Mouse (Mus musculus) thymus, adult 2 months (tissue): Measurements from ENCODE around the gene Pdpr. TPM values are rescaled to one million over a fixed set of nuclear protein-coding genes. Genes with fewer than 3 reads are reported as not detected.
"Not testable (repeated sequence)": the region's sequence is repeated elsewhere in the genome, so short reads cannot be mapped to it uniquely, and the experiment has no call there.

Experiments
- DNase-seq: peaks from one replicate; pipeline ENCODE4 v3.0.0; 2021
- H3K27ac ChIP-seq: fragments of 200-500 bp; 2 replicates; pipeline ENCODE4 v1.5.1; 2012; ENCODE audit warnings: low read length, control low read depth; ENCODE audit not compliant: control insufficient read depth, insufficient read depth
- H3K27me3 ChIP-seq: fragments of 200-500 bp; 2 replicates; pipeline ENCODE4 v1.6.1; 2012; ENCODE audit warnings: mild to moderate bottlenecking, low read length, moderate library complexity, mixed read lengths; ENCODE audit not compliant: control insufficient read depth, insufficient read depth
- H3K36me3 ChIP-seq: fragments of 200-500 bp; 2 replicates; pipeline ENCODE4 v1.6.1; 2012; ENCODE audit warnings: mild to moderate bottlenecking, low read length, moderate library complexity; ENCODE audit not compliant: control insufficient read depth, insufficient read depth
- H3K4me1 ChIP-seq: fragments of 200-500 bp; replicated peaks from 2 replicates; pipeline ENCODE4 v1.6.1; 2012; ENCODE audit warnings: low read length; ENCODE audit not compliant: control insufficient read depth, insufficient read depth
- H3K4me3 ChIP-seq: fragments of 200-500 bp; 2 replicates; pipeline ENCODE4 v1.5.1; 2012; ENCODE audit warnings: mild to moderate bottlenecking, low read length, control low read depth, moderate library complexity; ENCODE audit not compliant: control insufficient read depth, insufficient read depth
- CTCF ChIP-seq: fragments of 200-500 bp; IDR thresholded peaks from 2 replicates; pipeline ENCODE4 v1.5.1; 2012; ENCODE audit warnings: mild to moderate bottlenecking, control low read depth, low read length, moderate library complexity, borderline replicate concordance; ENCODE audit not compliant: control insufficient read depth, poor library complexity, insufficient read depth; ENCODE audit errors: extremely low read depth
- POLR2A ChIP-seq: fragments of 200-500 bp; IDR thresholded peaks from 2 replicates; pipeline ENCODE4 v1.6.1; 2012; ENCODE audit warnings: mild to moderate bottlenecking, low read length, control low read depth, moderate library complexity; ENCODE audit not compliant: control insufficient read depth, poor library complexity, insufficient read depth; ENCODE audit errors: extremely low read depth
- WGBS: fragments of 180-500 bp; shearing (Covaris S2); methylation state at CpG from one replicate; pipeline ENCODE4 v1.1.7; 2018; 5-methylcytosine and 5-hydroxymethylcytosine counted together
- polyA plus RNA-seq: library from polyadenylated mRNA; depleted of rRNA; stranded (reverse); fragments of >200 nt; gene quantifications from 2 replicates; pipeline ENCODE4 v1.2.3, GENCODE M21; 2012

Pdpr gene
- polyA plus RNA-seq, 1 experiment: 19.8 TPM

DNA sequence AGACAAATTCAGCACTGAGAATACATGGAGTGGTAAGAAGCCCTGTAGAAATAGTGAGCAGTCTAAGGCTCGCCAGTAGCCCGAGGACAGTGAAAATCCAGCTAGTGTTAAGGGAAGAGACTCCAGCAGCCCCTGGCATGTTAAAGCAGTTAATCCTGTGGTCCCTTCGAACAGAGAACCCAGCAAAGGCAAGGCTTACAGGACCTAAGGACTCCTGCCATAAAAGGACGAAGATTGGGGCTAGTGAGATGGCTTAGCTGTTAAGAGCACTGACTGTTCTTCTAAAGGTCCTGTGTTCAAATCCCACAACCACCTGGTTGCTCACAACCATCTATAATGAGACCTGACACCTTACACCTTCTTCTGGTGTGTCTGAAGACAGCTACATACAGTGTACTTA, 28.1 kb upstream of the Pdpr start:
- DNase-seq: no peak
- WGBS: 71% methylated on average over 4 of the region's 4 CpGs
- no peaks in the 10 kb centered on the region for H3K27me3 ChIP-seq
- no peaks in the 10 kb centered on the region for H3K36me3 ChIP-seq
- no peak for TF ChIP-seq CTCF
- no peak for TF ChIP-seq POLR2A
- H3K27ac ChIP-seq: no peak overlapping the region
- no peak overlapping the region for H3K4me3 ChIP-seq
- peaks cover 7% of the 10 kb centered on the region; the same call in 1 of the 2 replicates for H3K4me1 ChIP-seq

DNA sequence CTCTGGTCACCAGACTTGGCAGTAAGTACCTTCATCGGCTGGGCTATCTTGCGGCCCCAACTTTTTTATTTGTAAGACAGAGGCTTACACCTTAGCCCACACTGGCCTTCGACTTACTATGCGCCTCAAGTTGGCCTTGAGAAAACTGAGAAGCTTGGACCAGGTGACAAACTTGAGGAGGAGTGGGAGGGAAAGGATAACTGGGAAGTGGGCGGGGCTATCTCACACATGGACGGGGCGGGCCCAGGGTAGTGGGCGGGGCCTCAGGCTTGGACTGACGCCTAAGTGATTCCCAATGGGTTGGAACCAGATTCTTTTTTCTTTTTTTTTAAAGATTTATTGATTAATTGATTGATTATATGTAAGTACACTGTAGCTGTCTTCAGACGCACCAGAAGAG, 27.0 kb upstream of the Pdpr start:
- no peaks in the 10 kb centered on the region for H3K27me3 ChIP-seq
- no peak for DNase-seq
- H3K27ac ChIP-seq: no peak overlapping the region
- WGBS: 61% methylated on average over 10 of the region's 10 CpGs
- H3K36me3 ChIP-seq: no peaks in the 10 kb centered on the region
- no peak for TF ChIP-seq POLR2A
- no peak for TF ChIP-seq CTCF
- no peak overlapping the region for H3K4me3 ChIP-seq
- H3K4me1 ChIP-seq: 0 out of 2 replicates have a peak, but pooled peaks cover 2% of the 10 kb centered on the region

DNA sequence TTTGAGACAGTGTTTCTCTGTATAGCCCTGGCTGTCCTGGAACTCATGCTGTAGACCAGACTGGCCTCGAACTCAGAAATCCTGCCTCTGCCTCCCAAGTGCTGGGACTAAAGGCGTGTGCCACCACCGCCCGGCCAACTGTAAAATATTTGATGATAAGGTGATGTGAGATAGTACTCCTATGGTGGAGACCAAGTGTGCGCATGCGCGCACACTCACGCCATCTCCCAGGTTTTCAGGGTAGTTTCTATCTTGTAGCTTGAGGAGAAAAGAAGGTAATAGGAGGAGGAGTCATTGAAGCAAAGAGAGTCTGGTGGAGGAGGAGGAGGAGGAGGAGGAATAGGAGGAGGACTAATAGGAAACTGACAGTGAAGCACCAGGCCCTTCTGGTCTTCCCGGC, 25.8 kb upstream of the Pdpr start:
- not testable (repeated sequence) for H3K4me1 ChIP-seq, H3K27ac ChIP-seq, H3K36me3 ChIP-seq, H3K27me3 ChIP-seq, DNase-seq, H3K4me3 ChIP-seq
- 97% methylated on average over 9 of the region's 9 CpGs for WGBS

DNA sequence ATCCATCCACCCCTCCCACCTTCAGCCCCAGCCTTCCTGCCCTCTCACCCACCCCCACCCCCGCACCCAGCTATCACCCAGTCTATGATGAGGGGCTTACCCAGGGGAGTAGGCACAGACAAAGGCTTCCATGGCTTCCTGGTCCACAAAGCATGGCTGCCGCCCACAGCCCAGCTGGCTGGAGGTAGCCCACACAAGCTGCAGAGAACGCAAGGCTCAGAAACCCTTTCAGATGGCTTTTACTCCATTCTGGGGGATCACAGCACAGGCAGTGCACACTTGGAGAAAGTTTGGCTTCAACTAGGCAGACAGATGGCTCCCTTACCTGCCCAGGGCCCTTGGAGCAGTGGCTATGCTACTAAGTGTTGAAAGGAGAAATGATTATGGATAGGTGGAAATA, 18.5 kb upstream of the Pdpr start:
- H3K4me3 ChIP-seq: no peak overlapping the region
- 88% methylated on average over 3 of the region's 3 CpGs for WGBS
- no peaks in the 10 kb centered on the region for H3K36me3 ChIP-seq
- no peaks in the 10 kb centered on the region for H3K4me1 ChIP-seq
- no peaks in the 10 kb centered on the region for H3K27me3 ChIP-seq
- no peak for DNase-seq
- no peak for TF ChIP-seq POLR2A
- TF ChIP-seq CTCF: no peak
- H3K27ac ChIP-seq: no peak overlapping the region

DNA sequence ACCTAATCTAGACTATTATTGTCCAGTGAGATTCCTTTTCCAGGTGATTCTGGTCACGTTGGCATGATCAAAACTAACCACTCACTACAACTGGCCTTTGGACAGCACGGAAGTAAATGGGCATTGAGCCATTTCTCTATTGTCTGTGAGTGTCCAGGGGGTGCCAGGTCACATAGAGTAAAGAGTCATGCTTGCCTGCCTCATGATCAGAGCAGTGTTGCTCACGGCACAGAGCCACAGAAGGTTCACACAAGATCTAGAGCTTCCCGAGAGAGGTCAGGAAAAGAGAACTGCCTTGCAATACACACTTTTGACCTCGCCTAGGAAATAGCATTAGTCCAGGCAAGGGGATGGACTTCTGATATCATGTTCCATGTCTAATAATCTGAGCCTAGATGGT, 15.0 kb upstream of the Pdpr start:
- H3K4me3 ChIP-seq: no peak overlapping the region

DNA sequence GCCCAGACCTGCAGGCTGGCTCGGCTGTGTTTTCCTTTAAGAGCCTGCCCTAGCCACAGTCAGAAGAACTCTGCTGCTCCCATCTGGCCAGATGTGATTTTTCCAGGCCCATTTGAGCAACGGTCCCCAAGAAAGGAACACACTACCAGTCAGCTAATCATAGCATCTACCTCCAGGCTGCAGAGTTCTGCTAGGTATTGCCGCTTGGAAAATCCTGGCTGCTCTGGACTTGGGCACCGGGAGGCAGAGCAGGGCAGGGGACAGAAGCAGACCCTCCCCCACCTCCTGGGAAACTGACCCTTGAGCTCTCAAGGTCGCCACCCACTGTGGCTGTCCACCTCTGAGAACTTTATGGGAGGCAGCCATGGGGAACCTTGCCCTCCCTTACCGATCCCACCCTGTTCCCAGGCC, 14.6 kb upstream of the Pdpr start:
- DNase-seq: no peak
- Histone ChIP-seq H3K27me3 (no peaks in the 10 kb centered on the region), H3K4me1 (no peaks in the 10 kb centered on the region), H3K27ac (no peak overlapping the region), H3K36me3 (no peaks in the 10 kb centered on the region), H3K4me3 (no peak overlapping the region)
- WGBS: 62% methylated on average over 6 of the region's 6 CpGs
- TF ChIP-seq POLR2A: no peak
- no peak for TF ChIP-seq CTCF

More for the DNA sequence above, 15.0 kb upstream of the Pdpr start:
- H3K27ac ChIP-seq: no peak overlapping the region
- WGBS: 86% methylated on average over 5 of the region's 5 CpGs
- H3K27me3 ChIP-seq: no peaks in the 10 kb centered on the region
- H3K36me3 ChIP-seq: no peaks in the 10 kb centered on the region
- no peak for DNase-seq
- no peak for TF ChIP-seq CTCF
- TF ChIP-seq POLR2A: no peak
- no peaks in the 10 kb centered on the region for H3K4me1 ChIP-seq

DNA sequence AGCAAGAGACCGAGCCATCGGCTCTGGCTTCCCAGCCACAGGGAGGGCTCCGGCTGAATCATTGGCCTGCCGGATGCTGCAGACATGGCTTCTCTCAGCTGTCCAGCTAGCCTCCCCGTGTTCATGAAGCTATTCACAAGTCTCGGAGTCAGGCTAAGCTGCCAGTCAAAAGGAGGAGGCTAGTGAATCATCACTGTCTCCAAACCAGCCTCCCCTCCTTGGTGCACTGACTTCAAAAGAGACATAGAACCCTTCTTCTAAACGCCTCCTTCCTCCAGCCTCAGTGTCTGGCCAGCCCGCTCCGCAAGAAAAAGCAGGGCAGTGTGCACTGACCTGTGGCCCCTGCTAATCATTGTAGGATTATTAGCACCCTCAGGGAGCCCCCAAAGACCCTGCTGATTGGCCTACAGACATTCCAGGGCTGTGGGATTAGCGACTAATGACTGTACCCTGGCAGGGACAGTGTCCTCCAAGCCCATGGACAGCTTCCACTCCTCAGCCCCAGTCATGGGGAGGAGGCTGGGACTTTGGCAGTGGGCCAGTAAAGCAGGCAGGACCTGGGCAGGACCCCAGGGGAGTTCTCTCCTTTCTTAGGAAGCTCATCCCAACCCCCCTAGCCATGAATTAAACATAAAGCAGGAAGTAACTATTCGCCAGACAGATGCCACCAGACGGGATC, 12.7 kb upstream of the Pdpr start:
- no peaks in the 10 kb centered on the region for H3K36me3 ChIP-seq
- 76% methylated on average over 12 of the region's 12 CpGs for WGBS
- no peak overlapping the region for H3K27ac ChIP-seq
- H3K4me1 ChIP-seq: no peaks in the 10 kb centered on the region
- no peak for DNase-seq
- no peak for TF ChIP-seq POLR2A
- no peak for TF ChIP-seq CTCF
- H3K27me3 ChIP-seq: no peaks in the 10 kb centered on the region
- no peak overlapping the region for H3K4me3 ChIP-seq

DNA sequence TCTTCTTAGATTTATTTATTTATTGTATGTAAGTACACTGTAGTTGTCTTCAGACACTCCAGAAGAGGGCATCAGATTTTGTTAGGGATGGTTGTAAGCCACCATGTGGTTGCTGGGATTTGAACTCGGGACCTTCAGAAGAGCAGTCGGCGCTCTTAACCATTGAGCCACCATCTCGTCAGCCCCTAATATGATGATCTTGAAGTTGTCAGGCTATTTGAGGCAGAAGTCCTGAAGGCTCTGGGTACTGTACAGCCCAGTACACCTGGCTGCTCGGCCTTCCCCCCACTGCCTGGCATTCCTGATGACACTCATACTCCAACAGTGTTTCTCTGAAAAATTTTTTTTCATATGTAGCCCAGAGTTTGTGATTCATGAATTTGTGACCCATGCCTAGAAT, 10.5 kb upstream of the Pdpr start:
- H3K27ac ChIP-seq, DNase-seq, H3K36me3 ChIP-seq, H3K27me3 ChIP-seq, H3K4me3 ChIP-seq, H3K4me1 ChIP-seq: not testable (repeated sequence)
- WGBS: 95% methylated on average over 5 of the region's 5 CpGs
